Mouse (Mus musculus): ENCODE measurements at regions not wholly inside any gene's neighbourhood (a gene's known extent, or its start where the extent isn't known, plus 50 kb on each side); places are given as distances from the start of the nearest gene placed in this dataset.
"Not testable (repeated sequence)": the region's sequence is repeated elsewhere in the genome, so short reads cannot be mapped to it uniquely, and the experiment has no call there.

DNA sequence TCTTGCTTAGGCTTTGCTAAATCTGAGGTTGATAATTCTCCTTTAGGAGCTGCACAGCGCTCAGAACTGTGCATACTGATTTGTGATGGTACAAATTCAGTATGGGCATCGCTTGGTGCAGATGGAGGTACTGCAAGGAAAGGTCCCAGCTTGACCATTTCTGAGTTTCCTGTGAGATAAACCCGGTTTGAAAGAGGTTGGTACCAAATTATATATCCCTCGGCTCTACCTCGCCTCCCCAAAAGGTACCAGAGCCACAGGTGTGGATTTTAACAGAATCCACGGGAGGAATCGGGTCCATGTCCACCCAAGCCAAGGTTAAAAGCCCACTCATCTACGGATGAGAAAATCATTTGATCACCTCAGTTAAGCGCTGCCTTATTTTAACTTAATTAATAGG lies 172.5 kb upstream of the Zfp808 start:
- not testable (repeated sequence) for DNase-seq

DNA sequence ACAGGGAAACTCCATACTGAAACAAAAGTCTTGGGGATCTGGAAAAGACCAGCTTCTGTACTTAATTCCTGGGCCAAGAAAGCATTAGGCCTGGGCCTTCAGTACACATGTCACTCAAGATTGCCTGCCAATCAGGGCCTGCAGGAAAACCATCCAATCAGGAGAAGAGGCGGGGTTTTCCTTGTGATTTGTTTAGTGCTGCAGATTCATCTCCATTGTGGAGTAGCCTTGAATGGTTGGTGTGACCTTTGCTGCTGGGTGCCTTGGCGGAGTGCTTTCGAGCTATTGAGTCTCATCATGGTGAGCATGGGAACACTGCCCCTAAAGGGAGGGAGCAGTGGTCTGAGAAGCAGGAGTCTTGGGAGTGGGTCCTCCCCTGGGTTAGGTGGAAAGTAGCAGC lies 150.8 kb upstream of the Zfp808 start:
- not testable (repeated sequence) for DNase-seq

DNA sequence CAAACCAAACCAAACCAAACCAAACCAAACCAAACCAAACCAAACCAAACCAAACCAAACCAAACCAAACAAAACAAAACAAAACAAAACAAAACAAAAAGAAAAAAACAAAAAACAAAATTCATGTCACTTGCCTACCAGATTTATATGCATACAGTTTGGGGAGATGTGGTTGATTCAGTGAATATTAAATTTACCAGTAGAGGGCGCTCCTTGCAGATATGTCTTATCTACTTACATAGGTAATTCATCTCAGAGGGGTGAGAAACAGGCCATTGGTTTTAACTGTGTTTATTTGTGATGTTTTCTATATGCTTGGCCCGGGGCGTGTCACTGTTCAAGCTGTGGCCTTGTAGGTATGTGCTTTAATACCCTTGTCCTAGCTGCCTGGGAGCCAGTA lies 133.2 kb upstream of the Zfp808 start:
- not testable (repeated sequence) for DNase-seq

DNA sequence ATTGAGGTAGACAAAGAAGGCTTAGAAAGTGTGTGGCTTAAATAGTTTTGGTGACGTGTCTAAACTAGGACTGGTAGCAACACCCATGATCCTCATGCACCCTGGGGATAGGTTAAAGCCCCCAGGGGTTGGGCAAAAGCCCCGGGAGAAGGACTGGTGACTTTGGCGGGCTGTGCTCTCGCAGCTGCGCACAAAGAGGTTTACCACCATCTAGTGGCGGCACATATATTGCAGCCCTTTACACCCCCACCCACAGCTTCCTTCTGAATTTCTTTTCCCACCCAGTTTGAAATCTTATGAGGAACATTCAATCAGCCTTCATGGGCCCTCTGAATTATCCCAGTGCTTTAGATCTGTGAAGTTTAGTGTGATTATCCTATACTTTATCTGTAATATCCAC lies 130.9 kb upstream of the Zfp808 start:
- DNase-seq: peak; percentile 8

DNA sequence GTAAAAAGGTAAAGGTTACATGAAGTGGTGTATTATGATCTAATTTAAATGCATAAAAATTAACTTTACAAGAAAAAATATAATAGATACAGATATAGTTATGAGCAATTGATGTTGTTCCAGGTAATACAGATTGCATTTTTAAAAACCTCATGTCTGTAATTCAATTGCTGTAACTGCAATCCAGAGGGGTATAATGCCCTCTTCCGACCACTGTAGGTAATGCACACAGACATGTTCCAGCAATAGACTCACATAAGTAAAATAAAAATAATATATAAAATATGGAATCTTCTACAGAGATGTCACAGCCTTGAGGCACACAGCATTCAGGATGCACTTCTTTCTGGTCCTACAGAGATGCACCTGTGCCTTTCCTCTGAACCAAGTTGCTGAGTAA lies 122.4 kb upstream of the Zfp808 start:
- DNase-seq: peak; percentile 22

DNA sequence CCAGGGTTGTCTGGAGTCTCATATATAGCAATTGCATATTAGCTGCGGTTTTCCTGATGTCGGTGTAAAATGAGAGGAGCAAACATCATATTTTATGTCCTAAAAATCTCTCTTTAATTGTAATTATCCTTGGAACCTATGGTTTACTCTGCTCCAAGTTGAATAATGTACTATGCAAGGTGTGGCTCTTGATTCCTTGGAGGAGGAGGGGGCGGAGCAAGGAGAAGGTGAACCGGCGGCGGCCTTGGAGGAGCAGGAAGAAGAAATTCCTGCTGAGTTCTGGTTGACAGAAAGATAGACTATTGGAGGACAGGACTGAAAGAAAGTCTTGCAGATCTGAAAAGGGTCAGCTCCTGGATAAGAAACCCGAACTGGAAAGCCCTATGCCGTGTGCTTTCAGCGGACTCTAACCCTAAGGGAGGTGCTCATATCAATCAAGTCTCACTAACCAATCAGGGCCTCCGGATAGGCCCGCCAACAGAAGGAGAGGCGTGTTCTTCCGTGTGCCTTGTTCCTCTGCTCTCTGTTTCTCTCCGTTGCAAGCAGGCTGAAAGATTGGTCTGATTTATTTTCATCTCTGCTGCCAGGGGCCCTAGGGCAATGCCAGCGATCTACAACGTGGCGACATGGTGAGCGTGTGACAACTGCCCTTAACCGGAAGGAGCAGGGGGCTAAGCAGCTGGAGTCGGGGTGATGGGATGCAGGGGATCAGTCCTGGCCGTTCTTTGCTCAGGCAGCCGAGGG lies 114.1 kb upstream of the Zfp808 start:
- peak; percentile 2 for DNase-seq

DNA sequence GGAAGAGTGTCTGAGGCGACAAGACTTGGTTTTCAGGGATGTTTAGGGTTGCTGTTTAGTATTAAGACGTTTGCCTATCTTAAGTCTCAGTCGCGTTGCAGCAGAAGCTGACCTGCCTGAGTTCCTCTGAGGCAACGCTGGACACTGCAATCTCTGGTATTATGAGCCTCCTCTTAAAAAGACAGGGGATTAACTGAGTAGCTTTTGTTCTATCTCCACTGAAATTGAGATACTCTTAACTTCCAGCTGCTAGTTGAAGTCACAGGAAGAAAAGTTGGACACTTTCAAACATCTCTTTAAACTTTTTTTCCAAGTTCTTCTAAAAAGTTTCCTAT lies 113.6 kb upstream of the Zfp808 start:
- not testable (repeated sequence) for DNase-seq

DNA sequence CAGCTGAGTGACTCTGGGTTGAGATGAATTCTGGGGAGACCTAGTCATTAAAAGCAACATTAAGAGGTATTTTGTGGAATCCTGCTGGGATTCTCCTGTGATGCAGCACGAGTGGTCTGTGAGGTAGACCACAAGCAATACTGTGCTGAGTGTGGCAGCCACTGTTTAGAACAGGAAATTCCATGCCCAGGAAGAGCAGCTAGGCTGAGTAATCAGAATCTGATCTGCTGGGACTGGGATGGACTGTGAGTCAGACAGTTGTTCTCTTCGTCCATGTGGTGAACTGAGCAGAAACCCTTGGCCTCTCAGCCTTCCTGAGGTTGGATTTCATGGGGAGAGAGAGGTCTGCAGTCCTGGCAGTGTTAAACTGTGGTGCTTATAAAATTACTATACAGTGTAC lies 92.0 kb upstream of the Zfp808 start:
- not testable (repeated sequence) for DNase-seq

DNA sequence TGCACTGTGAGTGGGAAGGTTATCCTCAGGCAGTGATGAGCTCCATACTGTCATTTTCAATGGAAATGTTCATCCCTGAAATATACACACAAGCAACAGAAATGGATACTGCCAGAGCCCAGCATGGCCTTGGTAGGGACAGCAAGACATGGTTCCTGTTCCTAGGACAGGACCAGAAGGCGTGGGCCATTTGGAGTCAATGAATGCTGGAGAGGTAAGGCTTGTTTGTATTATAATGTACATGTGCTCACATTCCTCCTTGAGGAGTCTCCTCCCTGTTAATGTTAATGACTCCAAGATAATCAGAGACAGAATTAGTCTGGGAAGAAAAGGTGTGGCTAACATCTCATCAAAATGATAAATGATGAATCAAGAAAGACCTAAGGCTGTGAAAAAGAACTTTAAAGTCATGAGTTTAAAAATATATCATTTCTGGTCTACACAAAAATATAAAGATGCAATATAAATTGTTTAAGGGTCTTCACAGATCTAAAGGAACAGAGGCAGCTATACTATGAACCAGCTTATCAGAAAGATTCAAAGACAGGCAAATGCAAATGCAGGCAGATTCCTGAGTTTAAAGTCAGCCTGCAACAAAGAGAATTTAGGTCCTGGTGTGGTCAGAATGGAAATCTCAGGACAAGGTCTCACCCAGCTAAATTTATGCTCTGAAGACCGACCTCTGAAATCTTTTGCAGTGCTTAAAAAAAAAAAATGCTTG lies 51.6 kb upstream of the Zfp808 start:
- not testable (repeated sequence) for DNase-seq

DNA sequence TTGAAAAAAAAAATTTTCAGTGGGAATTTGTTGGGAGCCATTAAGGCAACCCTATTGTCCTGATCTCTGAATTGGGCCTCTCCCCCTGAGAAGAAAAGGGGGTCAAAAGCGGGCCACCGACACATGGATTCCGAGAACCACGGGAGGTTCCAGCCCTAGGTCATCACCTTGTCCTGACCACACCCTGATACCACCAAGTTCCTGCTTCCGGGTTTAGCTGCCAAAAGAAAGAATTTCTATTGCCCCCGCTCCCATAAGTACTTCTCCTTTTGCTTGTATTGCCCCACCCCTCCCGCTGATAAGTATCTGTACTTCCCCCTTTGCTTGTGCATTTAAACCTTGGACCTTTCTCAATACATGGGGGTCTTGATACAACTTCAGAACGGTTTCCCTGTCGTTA lies 50.8 kb upstream of the Zfp808 start:
- not testable (repeated sequence) for DNase-seq

All from right cerebral cortex, postnatal 4 days (tissue).